Mouse (Mus musculus) midbrain, embryonic 10.5 days (tissue): ENCODE data around the gene Asb15. TPM values are rescaled to one million over a fixed set of nuclear protein-coding genes. Genes with fewer than 3 reads are reported as not detected.

ENCODE experiments used
- DNase-seq: peaks from one replicate; pipeline ENCODE4 v3.0.0-alpha.2; 2017; ENCODE audit warnings: low spot score
- H3K27ac ChIP-seq: fragments of 300-500 bp; sonication (generic); replicated peaks from 2 replicates; pipeline ENCODE4 v1.5.1; 2016; ENCODE audit warnings: mild to moderate bottlenecking
- H3K27me3 ChIP-seq: fragments of 300-500 bp; sonication (generic); 2 replicates; pipeline ENCODE4 v1.6.1; 2016; ENCODE audit warnings: low read depth, mild to moderate bottlenecking; ENCODE audit not compliant: poor library complexity, severe bottlenecking
- H3K36me3 ChIP-seq: fragments of 300-500 bp; sonication (generic); 2 replicates; pipeline ENCODE4 v1.6.1; 2016; ENCODE audit warnings: mild to moderate bottlenecking, moderate library complexity
- H3K4me1 ChIP-seq: fragments of 300-500 bp; sonication (generic); 2 replicates; pipeline ENCODE4 v1.6.1; 2016
- H3K4me3 ChIP-seq: fragments of 300-500 bp; sonication (generic); 2 replicates; pipeline ENCODE4 v1.5.1; 2016; ENCODE audit warnings: mild to moderate bottlenecking, moderate library complexity
- H3K9me3 ChIP-seq: fragments of 300-500 bp; sonication (generic); replicated peaks from 2 replicates; pipeline ENCODE4 v1.6.1; 2016; ENCODE audit warnings: mild to moderate bottlenecking
- WGBS: fragments of 180-500 bp; shearing (Covaris S2); methylation state at CpG from one replicate; pipeline ENCODE4 v1.1.7; 2016; 5-methylcytosine and 5-hydroxymethylcytosine counted together
- polyA plus RNA-seq: library from polyadenylated mRNA; unstranded; fragments of >200 nt; fragmentation: Nextera tagmentation; extraction: Ambion mirVana; gene quantifications from 2 replicates; pipeline ENCODE4 v1.2.1, GENCODE M21; 2016

The Asb15 gene
- not detected in 2 replicates for polyA plus RNA-seq

GRCm38 (mm10) chr6:24528064-24528243 is at the start of gene Asb15:
Asb15 (plus strand) TSS chr6:24528144.
- Histone ChIP-seq H3K4me3 (peak within 1 kb of the TSS; percentile 84), H3K9me3 (no peaks in the 10 kb centered on the region), H3K27ac (peak within 1 kb of the TSS; percentile 83), H3K27me3 (no peaks in the 10 kb centered on the region), H3K36me3 (peaks cover 10% of the 10 kb centered on the region), H3K4me1 (peaks cover 21% of the 10 kb centered on the region)
- 54% methylated on average over 2 of the region's 2 CpGs for WGBS
- DNase-seq, result no peak

DNA sequence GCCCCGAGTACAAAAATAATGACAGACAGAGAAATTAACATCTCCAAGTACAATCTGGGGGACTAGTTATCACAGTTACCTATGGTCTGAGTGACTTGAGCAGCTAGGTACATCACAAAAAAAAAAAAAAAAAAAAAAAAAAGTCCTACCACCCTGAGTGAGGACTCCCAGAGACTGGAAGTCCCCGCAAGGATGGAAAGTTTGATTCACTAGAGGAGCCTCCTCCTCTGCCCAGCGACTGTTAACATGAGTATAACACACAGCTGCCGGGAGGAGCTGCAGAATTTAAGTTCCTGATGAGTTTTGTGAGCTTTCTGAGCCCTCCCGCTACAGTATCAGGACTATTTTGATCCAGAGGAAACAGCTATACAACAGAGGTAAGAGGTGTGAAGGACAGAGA is 41.4 kb upstream of the Asb15 start:
- 81% methylated on average over 5 of the region's 5 CpGs for WGBS
- no peaks in the 10 kb centered on the region for H3K36me3 ChIP-seq
- no peak overlapping the region for H3K27ac ChIP-seq
- no peak for DNase-seq
- H3K4me3 ChIP-seq, result no peak overlapping the region
- H3K4me1 ChIP-seq, result no peaks in the 10 kb centered on the region
- H3K27me3 ChIP-seq, result no peaks in the 10 kb centered on the region
- no peaks in the 10 kb centered on the region for H3K9me3 ChIP-seq

- 12% methylated on average over 1 of the region's 1 CpGs for WGBS
- DNase-seq, result no peak
- Histone ChIP-seq H3K9me3 (no peaks in the 10 kb centered on the region), H3K4me3 (no peak overlapping the region), H3K4me1 (no peaks in the 10 kb centered on the region), H3K27me3 (no peaks in the 10 kb centered on the region), H3K27ac (no peak overlapping the region), H3K36me3 (no peaks in the 10 kb centered on the region)
These were observed 37.6 kb upstream of the Asb15 start for GRCm38 (mm10) chr6:24490341-24490740.

GRCm38 (mm10) chr6:24504141-24504540 is 23.8 kb upstream of the Asb15 start:
- no peaks in the 10 kb centered on the region for H3K4me1 ChIP-seq
- H3K27ac ChIP-seq, result no peak overlapping the region
- no peaks in the 10 kb centered on the region for H3K36me3 ChIP-seq
- no peak for DNase-seq
- WGBS, result 86% methylated on average over 2 of the region's 2 CpGs
- H3K4me3 ChIP-seq, result no peak overlapping the region
- no peaks in the 10 kb centered on the region for H3K27me3 ChIP-seq
- H3K9me3 ChIP-seq, result no peaks in the 10 kb centered on the region

DNA sequence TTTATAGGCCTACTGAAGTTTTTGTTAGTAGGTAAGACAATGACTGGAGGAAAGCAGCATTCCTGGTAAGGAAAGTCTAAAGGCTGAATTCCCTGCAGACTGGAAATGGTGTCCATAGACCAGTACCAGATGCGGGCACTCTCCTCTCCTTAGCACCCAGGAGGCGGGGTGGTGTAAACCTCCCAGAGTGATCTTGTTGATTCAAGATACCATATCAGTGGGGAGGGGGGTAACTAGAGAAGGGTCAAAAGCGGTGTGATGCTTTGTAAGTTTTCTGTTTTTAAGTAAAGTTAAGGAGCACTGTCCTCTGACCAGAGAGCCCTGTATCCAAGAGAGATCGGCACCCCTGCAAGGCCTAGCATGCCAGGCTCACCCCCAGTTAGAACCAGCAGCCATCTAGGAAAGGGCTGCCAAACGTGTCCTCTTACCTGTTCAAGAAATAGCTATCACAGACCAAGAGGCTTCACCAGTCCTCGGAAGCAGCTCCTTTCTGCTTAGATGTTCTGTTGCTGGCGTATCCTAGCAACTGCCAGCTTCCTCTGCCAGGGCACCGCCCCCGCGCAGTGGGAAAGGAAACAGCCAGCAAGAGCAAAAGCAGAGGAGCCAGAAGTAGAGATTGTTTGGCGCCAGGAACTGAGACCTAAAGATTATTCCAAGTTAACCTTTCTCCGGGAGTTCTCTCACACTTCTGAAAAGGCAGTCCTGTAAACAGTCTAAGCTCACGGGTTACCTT is 13.2 kb upstream of the Asb15 start, which contains the start of gene Iqub:
Gene Iqub, minus strand, starts transcription at position 516 of the 733 bp plus-strand sequence.
- 21% methylated on average over 13 of the region's 13 CpGs for WGBS
- DNase-seq, result peak; percentile 71
- peak within 1 kb of the TSS; percentile 33; the same call in 1 of the 2 replicates for H3K27ac ChIP-seq
- H3K27me3 ChIP-seq, result no peaks in the 10 kb centered on the region
- H3K9me3 ChIP-seq, result no peaks in the 10 kb centered on the region
- peaks cover 14% of the 10 kb centered on the region for H3K36me3 ChIP-seq
- peaks cover 12% of the 10 kb centered on the region for H3K4me1 ChIP-seq
- H3K4me3 ChIP-seq, result peak within 1 kb of the TSS; percentile 24

DNA sequence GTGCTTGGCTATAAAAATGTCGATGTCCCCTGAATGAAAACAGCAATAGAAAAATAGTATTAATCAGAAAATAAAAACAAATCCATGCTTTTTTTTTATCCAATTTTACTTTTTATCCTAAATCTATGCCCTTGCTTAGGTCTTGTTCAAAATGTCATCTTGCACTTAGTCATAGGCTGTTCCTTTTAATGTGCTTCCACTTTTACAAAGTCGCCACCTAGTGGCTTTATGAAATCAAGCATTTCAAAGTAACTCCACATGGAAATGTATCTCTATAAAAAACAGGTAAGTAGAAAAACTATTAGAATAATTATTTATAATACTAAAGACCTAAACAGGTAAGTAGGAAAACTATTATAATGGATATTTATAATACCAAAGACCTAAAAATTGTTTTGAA is 11.7 kb upstream of the Asb15 start:
- peaks cover 12% of the 10 kb centered on the region for H3K4me1 ChIP-seq
- H3K36me3 ChIP-seq, result peaks cover 25% of the 10 kb centered on the region
- no peak overlapping the region for H3K27ac ChIP-seq
- no peaks in the 10 kb centered on the region for H3K9me3 ChIP-seq
- no peak overlapping the region for H3K4me3 ChIP-seq
- WGBS, result 48% methylated on average over 2 of the region's 2 CpGs
- no peak for DNase-seq
- H3K27me3 ChIP-seq, result no peaks in the 10 kb centered on the region

DNA sequence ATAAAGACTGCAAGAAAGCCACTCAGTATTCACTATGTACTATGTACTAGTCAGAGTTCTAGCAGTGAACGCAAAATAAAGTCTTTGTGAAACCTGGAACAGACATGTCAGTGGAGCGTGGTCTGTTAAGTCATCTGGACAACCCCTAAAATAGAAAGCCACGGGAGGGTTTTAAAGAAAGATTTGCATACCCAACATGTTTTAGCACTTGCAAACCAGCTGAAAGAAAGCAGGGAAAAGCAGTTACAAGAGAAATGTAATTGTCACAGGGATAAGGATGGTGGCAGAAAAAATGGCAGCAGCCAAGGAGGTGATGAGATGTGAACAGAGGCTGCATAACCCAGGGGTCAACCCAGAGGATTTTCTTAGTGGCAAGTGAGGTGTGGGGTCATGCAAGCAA is 2.2 kb upstream of the Asb15 start:
- WGBS, result 92% methylated on average over 3 of the region's 3 CpGs
- peaks cover 30% of the 10 kb centered on the region for H3K36me3 ChIP-seq
- H3K4me3 ChIP-seq, result no peak overlapping the region
- H3K27me3 ChIP-seq, result no peaks in the 10 kb centered on the region
- H3K9me3 ChIP-seq, result no peaks in the 10 kb centered on the region
- DNase-seq, result no peak
- H3K27ac ChIP-seq, result no peak overlapping the region
- peaks cover 21% of the 10 kb centered on the region for H3K4me1 ChIP-seq

GRCm38 (mm10) chr6:24527155-24528063 is 535 bp upstream of the Asb15 start, which contains the start of gene Ndufa5:
Ndufa5 (minus strand) TSS chr6:24528013.
- under 1% methylated on average over 53 of the region's 53 CpGs for WGBS
- Histone ChIP-seq H3K36me3 (peaks cover 14% of the 10 kb centered on the region), H3K27me3 (no peaks in the 10 kb centered on the region), H3K9me3 (no peaks in the 10 kb centered on the region), H3K4me3 (peak within 1 kb of the TSS; percentile 84), H3K4me1 (peaks cover 21% of the 10 kb centered on the region), H3K27ac (peak within 1 kb of the TSS; percentile 83)
- peak; percentile 94 for DNase-seq

- Histone ChIP-seq H3K27me3 (no peaks in the 10 kb centered on the region), H3K27ac (0 out of 2 replicates have a peak overlapping the region, but pooled peaks have one; percentile 9), H3K9me3 (no peaks in the 10 kb centered on the region), H3K36me3 (no peaks in the 10 kb centered on the region), H3K4me1 (peaks cover 21% of the 10 kb centered on the region), H3K4me3 (0 out of 2 replicates have a peak overlapping the region, but pooled peaks have one; percentile 1)
- WGBS, result 32% methylated on average over 4 of the region's 4 CpGs
- DNase-seq, result peak; percentile 24
These were observed 2.2 kb downstream of the Asb15 start for GRCm38 (mm10) chr6:24530166-24530565.

DNA sequence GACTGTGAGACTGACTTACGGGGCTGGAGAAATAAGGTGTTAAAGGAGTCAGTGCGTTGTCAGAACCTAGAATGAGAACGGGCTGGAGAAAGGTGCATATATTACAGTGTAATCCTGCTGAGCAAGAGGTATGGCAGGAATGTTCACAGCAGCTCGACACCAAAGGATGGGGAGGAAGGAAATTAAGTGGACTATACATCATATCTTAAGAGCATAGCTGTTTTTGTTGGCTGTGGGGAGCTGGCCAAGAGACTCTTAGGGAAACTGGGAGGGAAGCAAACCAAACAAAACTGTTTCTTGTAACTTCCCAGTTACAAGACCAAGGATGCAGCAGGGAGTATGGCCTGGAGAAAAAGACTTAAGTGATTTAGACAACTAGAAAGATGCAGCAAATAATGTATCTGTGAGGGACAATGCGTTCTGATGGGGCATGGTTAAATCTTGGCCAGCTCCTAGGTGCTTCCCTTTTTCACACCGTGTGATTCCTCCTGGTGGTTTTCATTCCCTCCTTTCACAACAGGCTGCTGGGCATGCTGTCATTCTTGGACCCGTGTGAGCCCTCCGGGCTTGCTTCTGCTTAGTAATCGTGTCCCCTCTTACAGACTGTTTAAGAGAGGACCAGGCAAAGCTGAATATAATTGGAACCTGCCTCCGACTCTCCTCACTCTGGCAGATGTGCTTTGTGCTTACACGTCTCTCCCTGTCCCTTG is 2.9 kb downstream of the Asb15 start:
- H3K9me3 ChIP-seq, result no peaks in the 10 kb centered on the region
- no peaks in the 10 kb centered on the region for H3K36me3 ChIP-seq
- H3K4me3 ChIP-seq, result no peak overlapping the region
- no peaks in the 10 kb centered on the region for H3K27me3 ChIP-seq
- peaks cover 19% of the 10 kb centered on the region for H3K4me1 ChIP-seq
- DNase-seq, result no peak
- 62% methylated on average over 11 of the region's 11 CpGs for WGBS
- H3K27ac ChIP-seq, result 0 out of 2 replicates have a peak overlapping the region, but pooled peaks have one; percentile 9

GRCm38 (mm10) chr6:24532804-24533203 is 4.9 kb downstream of the Asb15 start:
- 84% methylated on average over 3 of the region's 3 CpGs for WGBS
- DNase-seq, result no peak
- Histone ChIP-seq H3K36me3 (no peaks in the 10 kb centered on the region), H3K4me1 (peaks cover 10% of the 10 kb centered on the region), H3K27ac (no peak overlapping the region), H3K4me3 (no peak overlapping the region), H3K9me3 (no peaks in the 10 kb centered on the region), H3K27me3 (no peaks in the 10 kb centered on the region)

DNA sequence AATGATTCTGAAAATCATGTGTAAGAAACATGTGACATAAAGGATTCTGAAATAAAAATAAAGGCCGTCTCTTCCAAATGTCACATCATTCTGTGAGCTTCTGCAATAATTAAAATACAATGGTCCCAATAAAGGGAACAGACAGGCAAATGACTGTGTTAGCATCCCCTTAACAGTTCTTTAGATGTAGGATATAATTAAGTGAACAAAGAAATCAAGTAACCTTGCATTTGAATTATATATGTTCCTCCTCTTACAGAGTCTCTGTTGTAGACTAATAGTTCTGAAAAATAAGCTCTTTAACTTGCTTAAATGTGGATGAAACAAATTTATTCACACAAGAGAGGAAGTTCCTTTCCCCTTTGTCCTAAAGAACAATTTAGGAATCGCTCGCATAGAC is 10.5 kb downstream of the Asb15 start:
- WGBS, result 82% methylated on average over 3 of the region's 3 CpGs
- DNase-seq, result no peak
- no peak overlapping the region for H3K27ac ChIP-seq
- no peaks in the 10 kb centered on the region for H3K36me3 ChIP-seq
- H3K9me3 ChIP-seq, result no peaks in the 10 kb centered on the region
- H3K4me1 ChIP-seq, result no peaks in the 10 kb centered on the region
- no peaks in the 10 kb centered on the region for H3K27me3 ChIP-seq
- no peak overlapping the region for H3K4me3 ChIP-seq
